Mouse (Mus musculus): ENCODE measurements at regions not wholly inside any gene's neighbourhood (a gene's known extent, or its start where the extent isn't known, plus 50 kb on each side); places are given as distances from the start of the nearest gene placed in this dataset.

DNA sequence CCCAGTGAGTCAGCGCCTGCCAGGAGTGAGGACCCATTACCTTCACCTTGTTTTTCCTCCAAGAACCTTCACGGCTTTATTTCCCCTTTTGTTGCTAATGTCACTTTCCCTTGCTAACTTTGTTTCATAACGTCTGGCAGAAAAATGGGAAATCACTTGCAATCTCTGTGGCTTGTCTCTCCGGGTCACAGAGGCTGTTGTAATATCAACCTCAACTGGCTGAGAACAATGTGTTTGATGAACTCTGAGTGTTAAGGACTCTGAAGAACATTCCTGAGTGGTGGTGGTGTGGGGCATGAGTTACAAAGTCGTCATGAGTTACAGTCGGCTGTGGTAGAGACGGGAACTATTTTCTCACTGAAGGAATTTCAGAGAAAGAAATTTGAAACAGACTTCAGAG lies 53.2 kb upstream of the Rgs5 start:
- DNase-seq (ENCODE audit: low spot score in 2 of 2), result no peak

DNA sequence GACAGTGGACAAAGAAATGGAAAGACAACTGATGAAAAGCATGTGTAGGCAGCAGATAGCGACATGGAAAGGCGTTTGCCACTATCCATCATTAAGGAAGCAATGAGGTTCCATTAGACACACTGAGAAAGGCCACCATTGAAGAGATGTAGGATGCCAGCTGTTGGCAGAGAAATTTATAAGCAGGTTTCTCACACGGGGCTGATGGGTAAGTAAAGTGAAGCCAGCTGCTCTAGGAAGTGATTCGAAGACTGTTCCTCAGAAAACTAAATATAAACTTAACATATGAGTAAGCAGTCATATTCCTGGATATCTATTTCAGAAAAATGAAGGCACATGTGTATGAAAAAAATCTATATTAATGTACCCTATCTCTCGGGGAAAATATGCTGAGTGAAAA lies 60.8 kb upstream of the Rgs5 start:
- peak in 1 of 2 experiments; percentile 21 for DNase-seq (ENCODE audit: low spot score in 2 of 2)

- DNase-seq (ENCODE audit: low spot score in 2 of 2), result no peak
These were observed 55.1 kb upstream of the Nuf2 start for GRCm38 (mm10) chr1:169586361-169586760.

DNA sequence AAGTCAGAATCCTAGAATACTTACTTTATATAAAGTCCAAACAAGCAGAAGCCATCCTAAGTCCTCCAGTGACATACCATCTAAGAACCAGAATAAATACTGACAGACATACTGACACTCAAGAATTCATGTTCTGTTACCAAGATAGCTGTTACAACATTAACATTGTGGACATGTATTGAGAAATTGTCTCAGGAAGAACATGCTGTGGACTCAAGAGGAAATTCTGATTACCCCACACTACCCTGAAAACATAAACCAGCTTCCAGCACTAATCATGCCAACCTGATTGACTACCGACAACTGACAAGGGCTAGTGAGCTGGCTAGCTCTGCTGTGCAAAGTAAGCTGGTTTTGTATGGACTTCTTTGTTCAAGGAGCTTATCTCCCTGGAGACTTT lies 51.1 kb upstream of the Nuf2 start:
- DNase-seq (ENCODE audit: low spot score in 2 of 2), result no peak

Data from frontal cortex, postnatal 36 days (tissue).